Mouse (Mus musculus): ENCODE data around the gene Dpm3. TPM values are rescaled to one million over a fixed set of nuclear protein-coding genes. Genes with fewer than 3 reads are reported as not detected.
A peak's percentile ranks its signal among the peaks of the same experiment; 100 is the strongest.

Dpm3 gene
- polyA plus RNA-seq, 1 experiment from 2014 or later = 101 TPM

DNA sequence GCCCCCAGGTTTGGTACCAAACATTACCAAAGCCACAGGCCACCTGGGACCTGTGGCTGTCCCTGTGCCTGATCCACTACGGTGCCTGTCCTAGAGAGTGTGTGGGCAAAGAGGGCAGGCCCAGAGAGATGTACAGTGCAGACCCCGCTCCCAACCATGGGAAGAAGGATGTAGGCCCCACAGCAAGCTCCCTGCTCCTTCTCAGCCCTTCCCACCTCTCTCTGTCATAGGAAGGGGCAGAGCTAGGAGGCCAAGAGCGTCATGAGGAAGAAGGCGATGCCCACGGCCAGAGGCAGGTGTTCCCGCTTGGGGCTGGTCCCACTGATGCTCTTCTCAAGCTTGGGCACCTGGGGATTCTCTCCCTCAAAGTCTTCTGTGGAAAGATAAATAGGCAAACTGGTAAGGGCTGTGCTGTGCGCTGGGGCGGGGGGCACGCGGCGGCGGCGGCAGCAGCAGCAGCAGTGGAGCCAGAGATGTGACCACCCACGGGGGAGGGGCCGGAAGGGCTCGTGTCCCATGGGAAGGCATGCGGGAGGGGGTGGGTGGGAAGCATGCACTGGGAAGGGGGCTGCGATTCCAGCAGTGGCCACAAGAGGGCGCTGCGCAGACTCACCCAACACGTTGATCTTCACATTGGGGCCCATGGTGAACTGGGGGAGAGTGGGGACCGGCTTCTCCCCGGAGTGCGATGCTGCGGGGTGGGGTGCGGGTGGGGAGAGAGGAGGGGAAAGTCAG, 56.2 kb downstream of the Dpm3 start:
- peak overlapping the region; percentile 42 for H3K9ac ChIP-seq
- peaks cover 41% of the 10 kb centered on the region for H3K27me3 ChIP-seq
- ATAC-seq (ENCODE audit: insufficient number of reproducible peaks, insufficient read depth, low FRiP score, low TSS enrichment) = peak; percentile 18; the same call in 1 of the 2 replicates
- H3K4me3 ChIP-seq = peak overlapping the region; percentile 28
- H3K36me3 ChIP-seq = no peaks in the 10 kb centered on the region
- peak overlapping the region; percentile 71 for H3K4me2 ChIP-seq (replicated peaks)
- WGBS = 6% methylated on average over 24 of the region's 26 CpGs
- peaks cover 48% of the 10 kb centered on the region for H3K4me1 ChIP-seq
- no peaks in the 10 kb centered on the region for H3K9me3 ChIP-seq
- no peak overlapping the region for H3K27ac ChIP-seq

DNA sequence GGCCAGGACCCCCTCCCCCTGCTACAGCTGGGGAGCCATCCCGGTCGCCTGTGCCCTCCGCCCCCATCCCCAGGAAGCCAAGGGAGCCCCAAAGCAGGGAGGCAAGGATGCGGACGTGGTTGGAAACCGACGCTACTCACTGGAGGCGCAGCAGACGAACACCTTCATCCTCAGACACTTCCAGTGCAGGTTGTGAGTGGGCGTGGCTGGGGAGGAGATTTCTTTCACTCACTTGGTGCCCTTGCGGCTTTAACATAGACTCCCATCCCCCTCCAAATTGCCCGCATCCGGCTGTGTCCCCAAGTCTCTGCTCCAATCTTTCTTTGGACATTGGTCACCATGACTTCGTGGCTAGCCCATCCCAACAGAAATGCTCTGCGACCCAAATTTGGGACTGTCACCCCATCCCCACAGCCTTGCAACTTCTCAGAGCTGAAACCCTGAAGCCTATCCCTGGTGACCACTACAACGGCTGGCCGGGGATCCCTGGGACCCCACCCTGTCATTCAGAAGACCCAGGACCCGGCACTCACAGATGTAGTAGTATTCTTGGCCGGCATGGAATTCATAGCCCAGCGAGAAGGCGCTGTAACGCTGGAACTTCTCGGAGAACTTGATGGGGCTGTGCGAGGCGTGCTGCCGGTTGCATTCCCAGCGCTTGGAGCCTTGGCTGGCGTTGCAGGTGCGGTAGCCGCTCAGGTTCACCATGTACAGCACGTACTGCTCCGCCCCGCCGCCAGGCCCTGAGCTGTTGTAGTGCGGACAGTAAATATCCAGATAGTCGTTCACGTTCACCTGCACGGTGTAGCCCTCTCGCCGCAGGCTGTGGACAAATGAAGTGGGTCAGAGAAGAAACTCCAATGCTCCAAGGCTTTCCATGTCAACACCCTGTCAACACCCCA, 57.0 kb downstream of the Dpm3 start:
- Histone ChIP-seq H3K27me3 (peaks cover 49% of the 10 kb centered on the region), H3K9ac (peak overlapping the region; percentile 42; the same call in 1 of the 2 replicates), H3K4me1 (peaks cover 56% of the 10 kb centered on the region), H3K27ac (no peak overlapping the region), H3K36me3 (no peaks in the 10 kb centered on the region), H3K4me3 (peak overlapping the region; percentile 28), H3K4me2 (replicated peaks) (peak overlapping the region; percentile 71), H3K9me3 (no peaks in the 10 kb centered on the region)
- 7% methylated on average over 40 of the region's 40 CpGs for WGBS
- ATAC-seq (ENCODE audit: insufficient number of reproducible peaks, insufficient read depth, low FRiP score, low TSS enrichment) = no peak

MicroRNA genes within 50 kb of the gene (microRNA counts, 519-probe panel; counts per million panel counts)
- microRNA mmu-miR-92b = 460 counts per million, percentile 65 among the panel's probes with 10 or more counts

Small RNA genes lying within 50 kb of the gene (microRNA-seq; reads per million reads assigned to microRNA genes)
- 1,086 reads per million, percentile 78 among the genes with 10 or more reads in this experiment for gene Mir92b

Other genes with a start within 250 kb of the Dpm3 start
- 26.5 and 33.7 TPM in 2 replicates for gene Rusc1, start 166.0 kb upstream of the Dpm3 start, polyA plus RNA-seq (2016; fragmentation: Nextera tagmentation; extraction: Ambion mirVana)
- not detected in 2 replicates for gene Gm43738, start 158.3 kb upstream of the Dpm3 start, polyA plus RNA-seq (2016; fragmentation: Nextera tagmentation; extraction: Ambion mirVana)
- 258 and 265 TPM in 2 replicates for gene Fdps, start 157.4 kb upstream of the Dpm3 start, polyA plus RNA-seq (2016; fragmentation: Nextera tagmentation; extraction: Ambion mirVana)
- gene Pklr, start 123.2 kb upstream of the Dpm3 start, polyA plus RNA-seq (2016; fragmentation: Nextera tagmentation; extraction: Ambion mirVana) = 0.27 and 1.0 TPM in 2 replicates
- gene Hcn3, start 99.2 kb upstream of the Dpm3 start, polyA plus RNA-seq (2016; fragmentation: Nextera tagmentation; extraction: Ambion mirVana) = 3.9 and 4.4 TPM in 2 replicates
- 51.3 and 52.6 TPM in 2 replicates for gene Clk2, start 94.6 kb upstream of the Dpm3 start, polyA plus RNA-seq (2016; fragmentation: Nextera tagmentation; extraction: Ambion mirVana)
- 108 and 109 TPM in 2 replicates for gene Scamp3, start 81.9 kb upstream of the Dpm3 start, polyA plus RNA-seq (2016; fragmentation: Nextera tagmentation; extraction: Ambion mirVana)
- 30.9 and 37.2 TPM in 2 replicates for gene Fam189b, start 76.2 kb upstream of the Dpm3 start, polyA plus RNA-seq (2016; fragmentation: Nextera tagmentation; extraction: Ambion mirVana)
- 33.2 and 34.9 TPM in 2 replicates for gene Gba, start 56.4 kb upstream of the Dpm3 start, polyA plus RNA-seq (2016; fragmentation: Nextera tagmentation; extraction: Ambion mirVana)
- 42.6 and 46.2 TPM in 2 replicates for gene Thbs3, start 44.2 kb upstream of the Dpm3 start, polyA plus RNA-seq (2016; fragmentation: Nextera tagmentation; extraction: Ambion mirVana)
- gene Mtx1, start 32.3 kb upstream of the Dpm3 start, polyA plus RNA-seq (2016; fragmentation: Nextera tagmentation; extraction: Ambion mirVana) = 208 and 211 TPM in 2 replicates
- gene Muc1, start 30.3 kb upstream of the Dpm3 start, polyA plus RNA-seq (2016; fragmentation: Nextera tagmentation; extraction: Ambion mirVana) = 0.78 and 1.6 TPM in 2 replicates
- gene Krtcap2, start 13.4 kb upstream of the Dpm3 start, polyA plus RNA-seq (2016; fragmentation: Nextera tagmentation; extraction: Ambion mirVana) = 297 and 306 TPM in 2 replicates
- 6.2 and 7.7 TPM in 2 replicates for gene Trim46, start 13.0 kb upstream of the Dpm3 start, polyA plus RNA-seq (2016; fragmentation: Nextera tagmentation; extraction: Ambion mirVana)
- 56.6 and 62.0 TPM in 2 replicates for gene Slc50a1, start 11.2 kb downstream of the Dpm3 start, polyA plus RNA-seq (2016; fragmentation: Nextera tagmentation; extraction: Ambion mirVana)
- gene Efna1, start 21.8 kb downstream of the Dpm3 start, polyA plus RNA-seq (2016; fragmentation: Nextera tagmentation; extraction: Ambion mirVana) = 32.6 and 36.1 TPM in 2 replicates
- gene Efna3, start 63.6 kb downstream of the Dpm3 start, polyA plus RNA-seq (2016; fragmentation: Nextera tagmentation; extraction: Ambion mirVana) = 12.8 and 15.8 TPM in 2 replicates
- gene Efna4, start 78.7 kb downstream of the Dpm3 start, polyA plus RNA-seq (2016; fragmentation: Nextera tagmentation; extraction: Ambion mirVana) = 47.1 and 48.8 TPM in 2 replicates
- gene Adam15, start 90.6 kb downstream of the Dpm3 start, polyA plus RNA-seq (2016; fragmentation: Nextera tagmentation; extraction: Ambion mirVana) = 42.7 and 45.5 TPM in 2 replicates
- 0.13 and 0.38 TPM in 2 replicates for gene Dcst2, start 102.6 kb downstream of the Dpm3 start, polyA plus RNA-seq (2016; fragmentation: Nextera tagmentation; extraction: Ambion mirVana)
- gene Dcst1, start 105.9 kb downstream of the Dpm3 start, polyA plus RNA-seq (2016; fragmentation: Nextera tagmentation; extraction: Ambion mirVana) = 0.32 and 0.57 TPM in 2 replicates
- gene Zbtb7b, start 135.4 kb downstream of the Dpm3 start, polyA plus RNA-seq (2016; fragmentation: Nextera tagmentation; extraction: Ambion mirVana) = 0.83 and 1.9 TPM in 2 replicates
- 0.09 and 0.64 TPM in 2 replicates for gene Lenep, start 143.4 kb downstream of the Dpm3 start, polyA plus RNA-seq (2016; fragmentation: Nextera tagmentation; extraction: Ambion mirVana)
- gene Flad1, start 152.5 kb downstream of the Dpm3 start, polyA plus RNA-seq (2016; fragmentation: Nextera tagmentation; extraction: Ambion mirVana) = 30.3 TPM in 2 replicates
- gene Cks1b, start 159.0 kb downstream of the Dpm3 start, polyA plus RNA-seq (2016; fragmentation: Nextera tagmentation; extraction: Ambion mirVana) = 480 and 499 TPM in 2 replicates
- gene Shc1, start 159.1 kb downstream of the Dpm3 start, polyA plus RNA-seq (2016; fragmentation: Nextera tagmentation; extraction: Ambion mirVana) = 94.5 and 97.5 TPM in 2 replicates
- gene Pygo2, start 170.9 kb downstream of the Dpm3 start, polyA plus RNA-seq (2016; fragmentation: Nextera tagmentation; extraction: Ambion mirVana) = 67.3 and 67.9 TPM in 2 replicates
- 29.8 and 30.1 TPM in 2 replicates for gene Pbxip1, start 177.3 kb downstream of the Dpm3 start, polyA plus RNA-seq (2016; fragmentation: Nextera tagmentation; extraction: Ambion mirVana)
- gene Pmvk, start 195.2 kb downstream of the Dpm3 start, polyA plus RNA-seq (2016; fragmentation: Nextera tagmentation; extraction: Ambion mirVana) = 57.0 and 58.8 TPM in 2 replicates

Measured in embryonic facial prominence, embryonic 12.5 days (tissue).